Mouse (Mus musculus) heart, adult 9 months (tissue): ENCODE measurements at regions not wholly inside any gene's neighbourhood (a gene's known extent, or its start where the extent isn't known, plus 50 kb on each side); places are given as distances from the start of the nearest gene placed in this dataset.
"Not testable (repeated sequence)": the region's sequence is repeated elsewhere in the genome, so short reads cannot be mapped to it uniquely, and the experiment has no call there.

Source experiments
- DNase-seq, 2 experiments: peaks; one replicate each; pipeline ENCODE4 v3.0.0; 2022; ENCODE audit warnings: low spot score in 2 of 2

GRCm38 (mm10) chr17:81319605-81320004, 122.0 kb upstream of the Gm11096 start:
- DNase-seq = no peak

- no peak for DNase-seq
These were observed 124.9 kb upstream of the Gm11096 start for GRCm38 (mm10) chr17:81316655-81317054.

GRCm38 (mm10) chr17:81305880-81306279, 135.7 kb upstream of the Gm11096 start:
- no peak for DNase-seq

GRCm38 (mm10) chr17:81304574-81304973, 137.0 kb upstream of the Gm11096 start:
- DNase-seq = no peak

GRCm38 (mm10) chr17:81302490-81302889, 139.1 kb upstream of the Gm11096 start:
- DNase-seq = no peak

GRCm38 (mm10) chr17:81291829-81292228, 149.7 kb upstream of the Gm11096 start:
- DNase-seq = no peak

- DNase-seq = no peak
These were observed 159.0 kb upstream of the Gm11096 start for GRCm38 (mm10) chr17:81282543-81282942.

GRCm38 (mm10) chr17:81270235-81270634, 171.3 kb upstream of the Gm11096 start:
- DNase-seq = no peak

GRCm38 (mm10) chr17:81261957-81262356, 179.6 kb upstream of the Gm11096 start:
- DNase-seq = peak; percentile 20 to 28

- no peak for DNase-seq
These were observed 181.5 kb upstream of the Gm11096 start for GRCm38 (mm10) chr17:81260036-81260435.

- no peak for DNase-seq
These were observed 185.5 kb upstream of the Gm11096 start for GRCm38 (mm10) chr17:81256106-81256505.

- no peak for DNase-seq
These were observed 185.9 kb upstream of the Thumpd2 start for GRCm38 (mm10) chr17:81250748-81251147.

- no peak for DNase-seq
These were observed 181.3 kb upstream of the Thumpd2 start for GRCm38 (mm10) chr17:81246156-81246555.

GRCm38 (mm10) chr17:81231771-81232170, 166.9 kb upstream of the Thumpd2 start:
- DNase-seq = not testable (repeated sequence)

- no peak for DNase-seq
These were observed 160.4 kb upstream of the Thumpd2 start for GRCm38 (mm10) chr17:81225281-81225680.

- peak in 1 of 2 experiments; percentile 12 for DNase-seq
These were observed 156.6 kb upstream of the Thumpd2 start for GRCm38 (mm10) chr17:81221436-81221835.

GRCm38 (mm10) chr17:81214844-81215243, 150.0 kb upstream of the Thumpd2 start:
- DNase-seq = no peak

- no peak for DNase-seq
These were observed 147.2 kb upstream of the Thumpd2 start for GRCm38 (mm10) chr17:81212043-81212442.

GRCm38 (mm10) chr17:81210389-81210788, 145.5 kb upstream of the Thumpd2 start:
- DNase-seq = no peak

GRCm38 (mm10) chr17:81209323-81209722, 144.4 kb upstream of the Thumpd2 start:
- no peak for DNase-seq

- DNase-seq = no peak
These were observed 136.2 kb upstream of the Thumpd2 start for GRCm38 (mm10) chr17:81201052-81201451.

- no peak for DNase-seq
These were observed 129.1 kb upstream of the Thumpd2 start for GRCm38 (mm10) chr17:81194006-81194405.

- peak in 1 of 2 experiments; percentile 18 for DNase-seq
These were observed 128.5 kb upstream of the Thumpd2 start for GRCm38 (mm10) chr17:81193230-81193871.

- peak; percentile 2 to 4 for DNase-seq
These were observed 125.1 kb upstream of the Thumpd2 start for GRCm38 (mm10) chr17:81189996-81190395.
